Mouse (Mus musculus): ENCODE measurements at regions not wholly inside any gene's neighbourhood (a gene's known extent, or its start where the extent isn't known, plus 50 kb on each side); places are given as distances from the start of the nearest gene placed in this dataset.

- TF ChIP-seq CTCF (IDR thresholded peaks at IDR 0.05; ENCODE audit: low read depth) (no peak), EP300 (optimal IDR thresholded peaks at IDR 0.05) (no peak)
Observed at GRCm38 (mm10) chr5:52937626-52938025, 100.3 kb upstream of the Slc34a2 start.
